Mouse (Mus musculus): Measurements from ENCODE around the gene Hbb-bh2.
"Not testable (repeated sequence)": the region's sequence is repeated elsewhere in the genome, so short reads cannot be mapped to it uniquely, and the experiment has no call there.

Gene Hbb-bh2

GRCm38 (mm10) chr7:103840268-103840667, at the start of gene Hbb-bh2:
TSS of gene Hbb-bh2 (minus strand) at chr7:103840520.
- no peak for DNase-seq

GRCm38 (mm10) chr7:103886152-103886551, 45.8 kb upstream of the Hbb-bh2 start, which contains the start of gene Olfr66:
TSS of gene Olfr66 (minus strand) at chr7:103886252.
- DNase-seq: no peak

- DNase-seq: no peak
Measured at GRCm38 (mm10) chr7:103877093-103877492, 36.8 kb upstream of the Hbb-bh2 start.

GRCm38 (mm10) chr7:103874451-103874850, 34.1 kb upstream of the Hbb-bh2 start:
- no peak for DNase-seq

GRCm38 (mm10) chr7:103873064-103873463, 32.7 kb upstream of the Hbb-bh2 start:
- DNase-seq: no peak

- no peak for DNase-seq
Measured at GRCm38 (mm10) chr7:103870667-103871066, 30.3 kb upstream of the Hbb-bh2 start.

GRCm38 (mm10) chr7:103865716-103866115, 25.4 kb upstream of the Hbb-bh2 start:
- no peak for DNase-seq

- DNase-seq: no peak
Measured at GRCm38 (mm10) chr7:103861531-103861930, 21.2 kb upstream of the Hbb-bh2 start.

GRCm38 (mm10) chr7:103860855-103861254, 20.5 kb upstream of the Hbb-bh2 start:
- peak in 1 of 2 experiments; percentile 37 for DNase-seq

GRCm38 (mm10) chr7:103859076-103859475, 18.8 kb upstream of the Hbb-bh2 start:
- DNase-seq: no peak

- DNase-seq: no peak
Measured at GRCm38 (mm10) chr7:103854669-103855068, 14.3 kb upstream of the Hbb-bh2 start.

GRCm38 (mm10) chr7:103853090-103853489, 12.8 kb upstream of the Hbb-bh2 start, which contains the start of gene Hbb-y:
TSS of gene Hbb-y (minus strand) at chr7:103853216.
- DNase-seq: no peak

GRCm38 (mm10) chr7:103844525-103845325, 4.4 kb upstream of the Hbb-bh2 start:
- DNase-seq: no peak

- DNase-seq: no peak
Measured at GRCm38 (mm10) chr7:103843034-103843433, 2.7 kb upstream of the Hbb-bh2 start, which contains the start of gene Hbb-bh1. TSS of gene Hbb-bh1 (minus strand) at chr7:103843164.

GRCm38 (mm10) chr7:103827808-103828207, 12.5 kb downstream of the Hbb-bh2 start, which contains the start of gene Hbb-bs:
TSS of gene Hbb-bs (minus strand) at chr7:103828096.
- no peak for DNase-seq

- not testable (repeated sequence) for DNase-seq
Measured at GRCm38 (mm10) chr7:103827139-103827538, 13.2 kb downstream of the Hbb-bh2 start.

- no peak for DNase-seq
Measured at GRCm38 (mm10) chr7:103826255-103826887, 13.9 kb downstream of the Hbb-bh2 start.

- no peak for DNase-seq
Measured at GRCm38 (mm10) chr7:103825536-103826254, 14.6 kb downstream of the Hbb-bh2 start.

GRCm38 (mm10) chr7:103824597-103824996, 15.7 kb downstream of the Hbb-bh2 start:
- no peak for DNase-seq

GRCm38 (mm10) chr7:103815085-103815484, 25.2 kb downstream of the Hbb-bh2 start:
- DNase-seq: not testable (repeated sequence)

GRCm38 (mm10) chr7:103813766-103814165, 26.6 kb downstream of the Hbb-bh2 start, which contains the start of gene Hbb-bt:
TSS of gene Hbb-bt (minus strand) at chr7:103813996.
- no peak for DNase-seq

GRCm38 (mm10) chr7:103813152-103813551, 27.2 kb downstream of the Hbb-bh2 start:
- not testable (repeated sequence) for DNase-seq

- no peak for DNase-seq
Measured at GRCm38 (mm10) chr7:103812174-103812573, 28.1 kb downstream of the Hbb-bh2 start.
